Comparison of ENCODE assay signal across 22 mouse cellular contexts in genomic region chr13:49245251-49245650, GRCm38 (mm10). TPM values are rescaled to one million over a fixed set of nuclear protein-coding genes. Genes with fewer than 3 reads are reported as not detected.
DNase-seq lines count a peak whose midpoint lies in the region; ATAC-seq lines count a peak whose summit lies in the region.
"Had no signal": no experiment of that assay in that cellular context is flagged by ENCODE, and none has a peak within 500 bp of the region (broad histone marks: within the 10 kb centered on the region; RNA-seq: fewer than 3 reads in every experiment).

No protein-coding gene starts in this region.

- no peak overlapping the region for H3K27ac ChIP-seq in kidney, embryonic 15.5 days
- H3K27ac ChIP-seq in midbrain, embryonic 16.5 days (ENCODE audit: low read length): no peak overlapping the region
- H3K27ac ChIP-seq: embryonic facial prominence, embryonic 12.5 days; forebrain, embryonic 12.5 days; hindbrain, embryonic 10.5 days; intestine, embryonic 15.5 days; left cerebral cortex, adult 2 months; limb, embryonic 15.5 days; liver, embryonic 14.5 days; neural tube, embryonic 12.5 days had no signal

- H3K4me2 ChIP-seq in kidney, embryonic 15.5 days: no peak overlapping the region
- H3K4me2 ChIP-seq in midbrain, embryonic 16.5 days (ENCODE audit: low read length): no peak overlapping the region
- H3K4me2 ChIP-seq: embryonic facial prominence, embryonic 12.5 days; forebrain, embryonic 12.5 days; heart, embryonic 11.5 days; intestine, embryonic 15.5 days; limb, embryonic 15.5 days; lung, embryonic 14.5 days; neural tube, embryonic 12.5 days had no signal

- WGBS in kidney, embryonic 15.5 days: 59% methylated on average over 4 of the region's 4 CpGs
- 57% methylated on average over 4 of the region's 4 CpGs for WGBS in midbrain, embryonic 16.5 days

- H3K4me1 ChIP-seq in kidney, embryonic 15.5 days: peaks cover 22% of the 10 kb centered on the region
- H3K4me1 ChIP-seq in midbrain, embryonic 16.5 days (ENCODE audit: control insufficient read depth, insufficient read depth, low read length): peaks cover 2% of the 10 kb centered on the region; the same call in 1 of the 2 replicates

- peaks cover 29% of the 10 kb centered on the region for H3K27me3 ChIP-seq in kidney, embryonic 15.5 days
- peaks cover 23% of the 10 kb centered on the region for H3K27me3 ChIP-seq in midbrain, embryonic 16.5 days (ENCODE audit: control insufficient read depth, insufficient read depth, low read depth, low read length)

- no peak overlapping the region for H3K4me3 ChIP-seq in kidney, embryonic 15.5 days (replicated peaks)
- H3K4me3 ChIP-seq in midbrain, embryonic 16.5 days (ENCODE audit: low read depth, low read length): no peak overlapping the region
- H3K4me3 ChIP-seq: embryonic facial prominence, embryonic 12.5 days; erythroblast, embryonic 14.5 days; forebrain, embryonic 12.5 days; hindbrain, embryonic 10.5 days; intestine, embryonic 15.5 days; left cerebral cortex, adult 2 months; limb, embryonic 15.5 days; neural tube, embryonic 12.5 days had no signal

- 0 out of 2 replicates have a peak, but pooled peaks have one; percentile 27 for ATAC-seq in kidney, embryonic 15.5 days (replicated peaks; ENCODE audit: low FRiP score)
- no peak for ATAC-seq in midbrain, embryonic 16.5 days
- ATAC-seq in erythroblast, adult 5-6 weeks (replicated peaks; ENCODE audit: low FRiP score, poor library complexity, severe bottlenecking): no peak
- ATAC-seq: hindbrain, embryonic 16.5 days; intestine, embryonic 15.5 days had no signal

- no peaks in the 10 kb centered on the region for H3K36me3 ChIP-seq in kidney, embryonic 15.5 days
- H3K36me3 ChIP-seq in midbrain, embryonic 16.5 days (ENCODE audit: control insufficient read depth, insufficient read depth, low read length): no peaks in the 10 kb centered on the region
- H3K36me3 ChIP-seq: embryonic facial prominence, embryonic 12.5 days; forebrain, embryonic 12.5 days; hindbrain, embryonic 10.5 days; intestine, embryonic 15.5 days; limb, embryonic 15.5 days; neural tube, embryonic 12.5 days had no signal

- H3K9ac ChIP-seq in kidney, embryonic 15.5 days: no peak overlapping the region
- H3K9ac ChIP-seq in midbrain, embryonic 16.5 days (ENCODE audit: low read depth, low read length): no peak overlapping the region
- H3K9ac ChIP-seq: embryonic facial prominence, embryonic 12.5 days; forebrain, embryonic 12.5 days; intestine, embryonic 15.5 days; limb, embryonic 15.5 days; liver, embryonic 14.5 days; lung, embryonic 14.5 days; neural tube, embryonic 12.5 days had no signal

- peak; percentile 66 for DNase-seq in ovary, adult 18-20 months (ENCODE audit: low spot score)
- no peak for DNase-seq in ovary, postnatal 10 days (ENCODE audit: low spot score)
- DNase-seq in kidney, postnatal 36 days: peak; percentile 84 to 93
- no peak for DNase-seq in layer of hippocampus, adult 18-20 months (ENCODE audit: low spot score in 2 of 2)
- DNase-seq: cerebellum, adult 11-12 months; left cerebral cortex, postnatal 4 days; lung, embryonic 14.5 days; midbrain, embryonic 14.5 days had no signal

- H3K9me3 ChIP-seq in kidney, embryonic 15.5 days (replicated peaks): no peaks in the 10 kb centered on the region
- no peaks in the 10 kb centered on the region for H3K9me3 ChIP-seq in midbrain, embryonic 16.5 days (replicated peaks; ENCODE audit: control insufficient read depth, low read length, poor library complexity, severe bottlenecking)
- H3K9me3 ChIP-seq: embryonic facial prominence, embryonic 12.5 days; forebrain, embryonic 12.5 days; hindbrain, embryonic 10.5 days; intestine, embryonic 15.5 days; limb, embryonic 15.5 days; neural tube, embryonic 12.5 days had no signal

RNA-seq across cellular contexts. Expression of gene Susd3, which starts 3.3 kb away (rescaled TPM):
- 18.5 and 22.7 TPM in 2 replicates for polyA plus RNA-seq in kidney, embryonic 15.5 days (2015; fragmentation: Nextera tagmentation; extraction: Ambion mirVana)
- 0.38 and 0.68 TPM in 2 replicates for polyA plus RNA-seq in midbrain, embryonic 16.5 days (2015; fragmentation: Nextera tagmentation; extraction: Ambion mirVana)
- total RNA-seq in layer of hippocampus, adult 18-20 months (2021): 1 to 10 TPM; 1.9 to 2.2 TPM
- total RNA-seq in erythroblast, adult 5-6 weeks (2015; ENCODE audit: low replicate concordance): 1.5 and 2.5 TPM in 2 replicates
- total RNA-seq in erythroblast, adult 5-6 weeks (2017; ENCODE audit: low replicate concordance): 1.1 and 5.2 TPM in 2 replicates

RNA-seq across cellular contexts. Expression of gene Card19, which starts 29.4 kb away (rescaled TPM):
- polyA plus RNA-seq in kidney, embryonic 15.5 days (2015; fragmentation: Nextera tagmentation; extraction: Ambion mirVana): 45.7 and 47.2 TPM in 2 replicates
- 26.5 and 27.6 TPM in 2 replicates for polyA plus RNA-seq in midbrain, embryonic 16.5 days (2015; fragmentation: Nextera tagmentation; extraction: Ambion mirVana)
- total RNA-seq in layer of hippocampus, adult 18-20 months (2021): 10 to 100 TPM; 11.8 to 13.0 TPM
- 13.1 and 22.8 TPM in 2 replicates for total RNA-seq in erythroblast, adult 5-6 weeks (2015; ENCODE audit: low replicate concordance)
- total RNA-seq in erythroblast, adult 5-6 weeks (2017; ENCODE audit: low replicate concordance): 8.2 and 8.9 TPM in 2 replicates

RNA-seq across cellular contexts. Expression of gene Ninj1, which starts 58.0 kb away (rescaled TPM):
- 57.5 and 59.8 TPM in 2 replicates for polyA plus RNA-seq in kidney, embryonic 15.5 days (2015; fragmentation: Nextera tagmentation; extraction: Ambion mirVana)
- polyA plus RNA-seq in midbrain, embryonic 16.5 days (2015; fragmentation: Nextera tagmentation; extraction: Ambion mirVana): 19.3 and 22.3 TPM in 2 replicates
- total RNA-seq in layer of hippocampus, adult 18-20 months (2021): 10 to 100 TPM; 19.5 to 19.9 TPM
- total RNA-seq in erythroblast, adult 5-6 weeks (2015; ENCODE audit: low replicate concordance): 18.3 and 22.2 TPM in 2 replicates
- 6.4 and 13.3 TPM in 2 replicates for total RNA-seq in erythroblast, adult 5-6 weeks (2017; ENCODE audit: low replicate concordance)

Comparison
In these comparisons a context has a peak if more than half of its experiments do, and no peak if none do; other contexts are left out.
1. DNase-seq: peak in ovary, adult 18-20 months (single experiment) and kidney, postnatal 36 days (2 of 2); none in ovary, postnatal 10 days (single experiment) and layer of hippocampus, adult 18-20 months (0 of 2).